Mouse (Mus musculus) E14TG2a.4 (cell line): ENCODE data around the gene Gkn1.

Source experiments
- H3K27me3 ChIP-seq: 2 replicates; pipeline ENCODE4 v1.6.1; 2014; ENCODE audit warnings: low read length, control low read depth; ENCODE audit not compliant: insufficient read depth
- H3K36me3 ChIP-seq: 2 replicates; pipeline ENCODE4 v1.6.1; 2014; ENCODE audit warnings: low read length, control low read depth; ENCODE audit not compliant: insufficient read depth
- H3K4me1 ChIP-seq: replicated peaks from 2 replicates; pipeline ENCODE4 v1.6.1; 2014; ENCODE audit warnings: low read depth, low read length, control low read depth
- H3K4me3 ChIP-seq: replicated peaks from 2 replicates; pipeline ENCODE4 v1.5.1; 2014; ENCODE audit warnings: mild to moderate bottlenecking, low read length
- H3K9me3 ChIP-seq: 2 replicates; pipeline ENCODE4 v1.6.1; 2014; ENCODE audit warnings: low read length, control low read depth
- CTCF ChIP-seq: conservative IDR thresholded peaks from 2 replicates; pipeline ENCODE4 v1.5.1; 2014; ENCODE audit warnings: low read length
- NANOG ChIP-seq: IDR thresholded peaks from 2 replicates; pipeline ENCODE4 v1.6.1; 2014; ENCODE audit warnings: borderline replicate concordance, low read length, mixed read lengths
- POU5F1 ChIP-seq: IDR thresholded peaks from 2 replicates; pipeline ENCODE4 v1.6.1; 2014; ENCODE audit warnings: low read length, borderline replicate concordance

Gkn1 gene

DNA sequence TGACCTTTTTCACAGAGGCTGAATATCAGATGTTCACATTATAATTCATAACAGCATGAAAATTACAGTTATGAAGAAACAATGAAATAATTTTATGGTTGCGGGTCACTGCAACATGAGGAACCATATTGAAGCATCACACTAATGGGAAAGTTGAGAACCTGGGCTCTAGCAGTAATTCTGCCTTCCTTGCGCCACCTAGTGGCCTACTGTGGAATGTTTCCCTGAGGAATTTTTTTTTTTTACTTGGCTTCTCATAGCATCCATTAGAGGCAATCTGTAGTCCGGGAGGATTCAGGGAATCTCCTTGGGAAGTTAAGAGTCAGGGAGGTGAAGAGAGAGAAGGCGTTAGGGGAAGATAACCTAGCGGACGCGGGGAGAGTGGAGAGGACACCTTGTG is 35.5 kb upstream of the Gkn1 start:
- peaks cover 11% of the 10 kb centered on the region; the same call in 1 of the 2 replicates for H3K4me1 ChIP-seq
- no peak overlapping the region for H3K4me3 ChIP-seq
- H3K27me3 ChIP-seq = peaks cover 26% of the 10 kb centered on the region
- H3K9me3 ChIP-seq = no peaks in the 10 kb centered on the region
- H3K36me3 ChIP-seq = no peaks in the 10 kb centered on the region
- TF ChIP-seq NANOG (no peak), CTCF (peak; percentile 89)

DNA sequence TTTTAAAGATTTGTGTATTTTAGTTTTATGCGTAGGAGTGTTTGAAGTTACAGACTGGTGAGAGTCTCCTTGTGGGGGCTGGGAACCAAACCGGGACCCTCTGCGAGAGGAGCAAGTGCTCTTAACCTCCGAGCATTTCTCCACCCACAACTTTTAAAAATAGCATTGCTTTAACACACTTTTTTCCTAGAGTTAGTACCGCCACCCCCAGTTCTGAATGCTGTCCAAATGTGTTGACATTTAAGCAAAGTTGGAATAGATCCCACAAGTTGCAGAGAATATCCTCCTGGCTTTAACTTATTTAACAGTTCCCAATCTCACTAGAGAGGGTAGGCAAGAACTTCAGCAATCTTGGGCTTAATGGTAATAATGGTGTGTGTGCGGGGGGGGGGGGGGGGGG is 34.0 kb upstream of the Gkn1 start:
- Histone ChIP-seq H3K4me1 (peaks cover 11% of the 10 kb centered on the region; the same call in 1 of the 2 replicates), H3K4me3 (peak overlapping the region; percentile 74; the same call in 1 of the 2 replicates), H3K9me3 (no peaks in the 10 kb centered on the region), H3K27me3 (peaks cover 29% of the 10 kb centered on the region), H3K36me3 (no peaks in the 10 kb centered on the region)
- no peak for TF ChIP-seq NANOG
- no peak for TF ChIP-seq CTCF
- no peak for TF ChIP-seq POU5F1

DNA sequence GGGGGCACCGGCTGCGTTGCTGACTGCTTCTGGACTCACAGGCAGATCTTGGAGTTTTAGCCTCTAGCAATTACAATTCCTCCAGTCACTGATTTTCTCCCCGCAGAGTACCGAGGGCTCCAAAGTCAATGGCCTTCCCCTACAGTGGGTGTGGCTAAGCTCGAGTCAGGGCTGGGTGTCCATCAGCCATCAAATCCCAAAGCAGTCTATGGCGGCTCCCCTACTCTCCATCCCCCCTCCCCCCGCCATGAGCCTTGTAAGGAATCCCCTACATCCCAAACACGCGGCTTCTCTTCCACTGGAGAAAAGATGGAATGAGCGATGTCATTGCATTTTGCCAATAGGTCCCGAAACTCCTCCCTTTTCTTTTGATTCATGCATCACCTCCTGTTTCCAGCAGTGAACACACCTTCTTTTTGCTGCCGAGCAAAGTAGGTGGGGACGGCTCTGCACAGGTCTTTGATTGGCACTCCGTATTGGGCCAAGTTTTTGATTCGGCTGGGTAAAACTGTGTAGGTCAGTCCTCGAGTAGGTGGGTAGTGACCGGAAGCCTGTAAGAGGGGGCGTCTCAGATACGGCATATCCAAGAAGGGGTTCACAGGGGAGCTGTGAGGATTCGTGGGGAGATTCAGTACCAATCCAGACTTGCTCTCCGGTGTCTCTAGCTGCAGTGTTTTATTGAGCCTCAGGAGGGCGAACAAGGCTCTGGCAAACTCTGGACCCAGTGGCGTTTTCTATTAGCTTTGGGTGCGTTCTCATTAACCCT is 33.4 kb upstream of the Gkn1 start:
- no peaks in the 10 kb centered on the region for H3K9me3 ChIP-seq
- peak overlapping the region; percentile 74 for H3K4me3 ChIP-seq
- H3K4me1 ChIP-seq = peaks cover 11% of the 10 kb centered on the region; the same call in 1 of the 2 replicates
- H3K36me3 ChIP-seq = no peaks in the 10 kb centered on the region
- H3K27me3 ChIP-seq = peaks cover 29% of the 10 kb centered on the region
- TF ChIP-seq CTCF (peak; percentile 52), NANOG (no peak)

DNA sequence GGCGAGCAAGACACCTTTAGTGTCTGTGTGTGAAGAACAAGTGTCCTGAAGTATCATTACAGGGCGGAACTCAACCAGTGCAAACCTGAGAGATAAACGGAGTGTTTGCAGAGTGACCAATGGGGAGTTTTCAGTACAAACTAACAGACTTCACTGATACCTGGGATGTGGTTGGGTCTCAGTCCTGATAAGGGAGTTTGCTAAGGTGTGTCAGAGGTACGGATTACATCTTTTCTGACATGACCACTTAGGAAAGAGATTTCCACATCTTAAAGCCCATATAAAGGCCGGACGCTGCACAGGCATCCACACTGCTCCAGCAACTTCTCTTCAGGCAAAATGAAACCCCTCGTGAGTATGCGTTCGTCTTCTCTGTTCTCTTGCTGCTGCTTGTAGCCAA is 22.3 kb upstream of the Gkn1 start, which contains the start of gene Gkn2:
Gene Gkn2, plus strand, starts transcription at position 301 of the 400 bp plus-strand sequence.
- Histone ChIP-seq H3K4me3 (no peak within 1 kb of the TSS), H3K27me3 (peaks cover under 1% of the 10 kb centered on the region; the same call in 1 of the 2 replicates), H3K4me1 (no peaks in the 10 kb centered on the region), H3K36me3 (no peaks in the 10 kb centered on the region), H3K9me3 (no peaks in the 10 kb centered on the region)
- TF ChIP-seq POU5F1 (no peak), CTCF (no peak), NANOG (no peak)

DNA sequence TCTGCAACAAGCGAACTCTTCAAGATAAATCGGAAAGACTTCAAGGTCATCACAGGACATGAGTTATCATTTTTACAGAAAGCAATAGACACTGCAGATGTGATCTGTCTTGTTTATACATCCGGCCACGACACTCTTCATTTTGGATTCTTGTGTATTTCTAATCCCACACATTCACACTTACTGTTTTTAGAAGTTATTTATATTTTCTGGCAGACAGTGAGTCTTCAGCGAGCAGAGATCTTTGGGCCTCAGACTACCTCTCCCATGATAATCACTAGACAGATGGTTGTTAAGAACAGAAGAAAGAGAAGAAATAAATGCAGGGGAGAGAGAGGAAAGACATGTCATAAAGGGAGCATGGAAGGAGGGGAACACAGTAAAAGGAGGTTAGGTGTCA is 18.5 kb upstream of the Gkn1 start:
- H3K36me3 ChIP-seq = no peaks in the 10 kb centered on the region
- TF ChIP-seq NANOG (no peak), CTCF (no peak), POU5F1 (no peak)
- H3K4me3 ChIP-seq = no peak overlapping the region

DNA sequence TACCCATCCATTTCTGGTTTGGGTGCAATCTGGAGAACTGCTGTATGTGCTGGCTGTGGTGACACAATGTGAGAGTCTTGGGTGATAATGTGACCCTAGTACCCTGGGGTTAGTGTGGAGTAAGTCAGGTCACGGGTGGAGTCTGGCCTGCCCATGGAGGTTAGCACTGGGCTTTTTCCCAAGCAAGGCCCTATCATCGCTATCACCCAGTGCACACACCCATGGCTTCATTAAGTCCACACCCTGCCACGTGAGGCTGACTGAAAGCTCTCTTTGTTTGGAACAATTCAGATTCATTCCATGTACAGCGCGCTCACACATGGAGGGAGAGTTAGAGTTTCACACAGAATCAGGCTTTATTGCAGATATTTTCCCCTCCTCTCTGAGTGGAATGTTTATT is 3.7 kb upstream of the Gkn1 start:
- no peaks in the 10 kb centered on the region for H3K27me3 ChIP-seq
- TF ChIP-seq CTCF (no peak), POU5F1 (no peak), NANOG (no peak)

More for the DNA sequence above, 18.5 kb upstream of the Gkn1 start:
- Histone ChIP-seq H3K4me1 (no peaks in the 10 kb centered on the region), H3K27me3 (no peaks in the 10 kb centered on the region), H3K9me3 (no peaks in the 10 kb centered on the region)

DNA sequence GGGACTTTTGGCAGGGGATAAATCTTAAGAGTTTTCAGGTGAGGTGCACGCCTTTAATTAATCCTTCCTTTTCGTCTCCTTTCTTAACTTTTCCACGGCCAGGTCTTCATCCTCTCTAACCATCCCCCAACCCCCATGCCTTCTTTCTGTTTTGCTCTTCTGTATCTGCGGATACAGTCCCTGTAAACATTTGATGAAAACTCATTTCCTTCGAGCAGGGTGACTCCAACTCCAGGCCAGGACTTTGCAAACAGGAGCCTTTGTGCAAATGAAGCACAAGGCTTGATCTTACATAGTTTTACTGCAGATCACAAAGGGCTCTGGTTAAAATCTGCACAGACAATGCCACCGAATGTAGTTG is 14.8 kb downstream of the Gkn1 start:
- H3K27me3 ChIP-seq = peaks cover 36% of the 10 kb centered on the region
- H3K9me3 ChIP-seq = no peaks in the 10 kb centered on the region
- peaks cover 9% of the 10 kb centered on the region for H3K4me1 ChIP-seq
- no peak overlapping the region for H3K4me3 ChIP-seq
- TF ChIP-seq CTCF (no peak), NANOG (no peak), POU5F1 (no peak)
- no peaks in the 10 kb centered on the region for H3K36me3 ChIP-seq

More for the DNA sequence above, 3.7 kb upstream of the Gkn1 start:
- Histone ChIP-seq H3K9me3 (no peaks in the 10 kb centered on the region), H3K36me3 (no peaks in the 10 kb centered on the region), H3K4me1 (no peaks in the 10 kb centered on the region), H3K4me3 (no peak overlapping the region)

DNA sequence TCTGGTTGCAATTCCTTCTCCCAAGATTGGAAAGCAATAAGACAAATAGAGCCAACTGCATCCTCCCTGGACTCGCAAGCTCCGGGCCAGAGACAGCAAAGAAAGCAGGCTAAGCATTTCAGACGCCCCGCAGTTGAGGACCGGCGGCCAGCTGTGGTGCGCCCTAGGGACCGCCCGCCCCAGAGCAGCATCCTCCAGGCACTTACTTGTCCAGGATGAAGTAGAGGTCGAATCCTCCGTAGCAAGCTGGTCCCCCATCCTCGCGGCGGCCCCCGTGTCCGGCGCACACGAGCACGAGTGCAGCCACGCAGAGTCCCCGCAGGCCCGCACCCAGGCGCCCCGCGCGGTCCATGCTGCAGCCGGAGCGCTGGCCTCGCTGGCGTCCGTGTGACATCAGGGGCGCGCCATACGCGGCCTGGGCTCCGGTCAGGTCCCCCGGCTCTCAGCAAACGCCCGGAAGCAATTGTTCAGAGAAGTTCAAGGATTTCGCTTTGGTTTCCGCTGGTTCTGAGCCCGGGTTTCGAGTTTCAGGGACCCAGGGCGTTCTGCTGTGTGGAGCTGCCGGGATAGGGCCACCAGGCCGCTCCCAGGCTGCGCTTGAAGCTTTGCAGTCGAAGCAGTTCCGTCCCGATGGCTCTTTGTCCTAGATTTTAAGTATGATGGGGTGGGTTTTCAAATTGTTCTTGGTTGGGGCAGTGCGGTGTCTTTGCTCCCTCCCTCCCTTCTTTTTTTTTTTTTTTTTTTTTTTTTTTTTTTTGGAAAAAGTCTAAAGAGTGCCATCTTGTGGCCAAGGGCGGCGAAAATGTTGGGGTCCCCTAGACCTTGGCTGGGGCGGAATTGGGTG is 15.4 kb downstream of the Gkn1 start, which contains the start of gene Antxr1:
Gene Antxr1, minus strand, starts transcription at position 731 of the 844 bp plus-strand sequence.
- Histone ChIP-seq H3K9me3 (no peaks in the 10 kb centered on the region), H3K4me1 (peaks cover 9% of the 10 kb centered on the region), H3K27me3 (peaks cover 36% of the 10 kb centered on the region), H3K36me3 (no peaks in the 10 kb centered on the region), H3K4me3 (peak within 1 kb of the TSS; percentile 83)
- TF ChIP-seq NANOG (no peak), CTCF (peak; percentile 42)
